Mouse (Mus musculus) C2C12 (cell line): Measurements from ENCODE around the gene Gtpbp3. TPM values are rescaled to one million over a fixed set of nuclear protein-coding genes. Genes with fewer than 3 reads are reported as not detected.

ENCODE experiments used
- H3K27me3 ChIP-seq: one replicate; pipeline ENCODE4 v1.6.1; 2011; ENCODE audit not compliant: control insufficient read depth, insufficient read depth, insufficient read length
- H3K36me3 ChIP-seq: one replicate; pipeline ENCODE4 v1.6.1; 2011; ENCODE audit not compliant: control insufficient read depth, insufficient read depth
- H3K4me3 ChIP-seq: one replicate; pipeline ENCODE4 v1.5.1; 2011; ENCODE audit warnings: mild to moderate bottlenecking, control low read depth; ENCODE audit not compliant: poor library complexity, insufficient read depth, severe bottlenecking
- H3K79me2 ChIP-seq: one replicate; pipeline ENCODE4 v1.6.1; 2011; ENCODE audit not compliant: control insufficient read depth, insufficient read depth
- H3K79me3 ChIP-seq: one replicate; pipeline ENCODE4 v1.6.1; 2011; ENCODE audit warnings: low read depth, control low read depth
- H3ac ChIP-seq: one replicate; pipeline ENCODE3; 2011; ENCODE audit warnings: low read depth; ENCODE audit not compliant: control insufficient read depth, insufficient read length
- CEBPB ChIP-seq: IDR thresholded peaks from one replicate; pipeline ENCODE4 v1.6.1; 2011; ENCODE audit warnings: low read depth, mild to moderate bottlenecking, control low read depth, moderate library complexity
- CTCF ChIP-seq: IDR thresholded peaks from one replicate; pipeline ENCODE4 v1.5.1; 2011; ENCODE audit not compliant: control insufficient read depth, insufficient read depth, insufficient read length
- FOSL1 ChIP-seq: IDR thresholded peaks from one replicate; pipeline ENCODE4 v1.8.0; 2011; ENCODE audit warnings: mild to moderate bottlenecking, low read length; ENCODE audit not compliant: poor library complexity, insufficient read depth, severe bottlenecking
- MAX ChIP-seq: IDR thresholded peaks from one replicate; pipeline ENCODE4 v1.6.1; 2011; ENCODE audit warnings: mild to moderate bottlenecking, control low read depth
- MYOD1 ChIP-seq: IDR thresholded peaks from one replicate; pipeline ENCODE4 v1.6.1; 2011; ENCODE audit warnings: low read depth; ENCODE audit not compliant: control insufficient read depth, insufficient read length
- MYOG ChIP-seq: IDR thresholded peaks from one replicate; pipeline ENCODE4 v1.6.1; 2011; ENCODE audit not compliant: control insufficient read depth, insufficient read length; ENCODE audit errors: extremely low read depth
- USF1 ChIP-seq: IDR thresholded peaks from one replicate; pipeline ENCODE4 v1.6.1; 2011; ENCODE audit warnings: low read depth, mild to moderate bottlenecking, control low read depth, moderate library complexity
- polyA plus RNA-seq: library from polyadenylated mRNA; unstranded; fragments of >200 nt; fragmentation: generic; extraction: Trizol; gene quantifications from one replicate; pipeline ENCODE4 v1.2.1, GENCODE M21; 2012; ENCODE audit warnings: missing spikeins

Gene Gtpbp3
- polyA plus RNA-seq, 1 experiment, result 21.4 TPM

- no peaks in the 10 kb centered on the region for H3K79me2 ChIP-seq
- H3K4me3 ChIP-seq, result peak within 1 kb of the TSS; percentile 38
- peak within 1 kb of the TSS; percentile 39 for H3ac ChIP-seq
- no peaks in the 10 kb centered on the region for H3K36me3 ChIP-seq
- no peaks in the 10 kb centered on the region for H3K79me3 ChIP-seq
- no peak for TF ChIP-seq FOSL1
- TF ChIP-seq MAX, result no peak
- peak; percentile 14 for TF ChIP-seq CTCF
- no peak for TF ChIP-seq CEBPB
- TF ChIP-seq USF1, result peak; percentile 64
- no peak for TF ChIP-seq MYOG
- TF ChIP-seq MYOD1, result peak; percentile 73
- H3K27me3 ChIP-seq, result no peaks in the 10 kb centered on the region
Observed at GRCm38 (mm10) chr8:71537028-71537867, 49.3 kb downstream of the Gtpbp3 start, which contains the start of gene Bst2. TSS of gene Bst2 (minus strand) at chr8:71537456.

- Histone ChIP-seq H3K4me3 (peak within 1 kb of the TSS; percentile 61), H3K79me2 (peaks cover 12% of the 10 kb centered on the region), H3K79me3 (peaks cover 6% of the 10 kb centered on the region), H3K36me3 (no peaks in the 10 kb centered on the region), H3K27me3 (no peaks in the 10 kb centered on the region), H3ac (peak within 1 kb of the TSS; percentile 86)
- TF ChIP-seq USF1, result peak; percentile 31
- TF ChIP-seq MAX, result no peak
Observed at GRCm38 (mm10) chr8:71542632-71543343, 54.9 kb downstream of the Gtpbp3 start, which contains the start of gene Mvb12a. TSS of gene Mvb12a (plus strand) at chr8:71542922.

GRCm38 (mm10) chr8:71543755-71544154 is 55.9 kb downstream of the Gtpbp3 start:
- no peaks in the 10 kb centered on the region for H3K27me3 ChIP-seq
- peak overlapping the region; percentile 61 for H3K4me3 ChIP-seq
- no peak overlapping the region for H3ac ChIP-seq
- H3K36me3 ChIP-seq, result no peaks in the 10 kb centered on the region
- TF ChIP-seq MYOD1, result no peak
- no peak for TF ChIP-seq FOSL1
- TF ChIP-seq MYOG, result no peak
- TF ChIP-seq CEBPB, result no peak
- no peak for TF ChIP-seq CTCF
- TF ChIP-seq MAX, result no peak
- TF ChIP-seq USF1, result no peak
- H3K79me2 ChIP-seq, result peaks cover 12% of the 10 kb centered on the region
- H3K79me3 ChIP-seq, result peaks cover 6% of the 10 kb centered on the region

GRCm38 (mm10) chr8:71545053-71545452 is 57.1 kb downstream of the Gtpbp3 start:
- Histone ChIP-seq H3K79me3 (peaks cover 6% of the 10 kb centered on the region), H3K27me3 (no peaks in the 10 kb centered on the region), H3K36me3 (no peaks in the 10 kb centered on the region), H3K4me3 (no peak overlapping the region), H3ac (no peak overlapping the region), H3K79me2 (peaks cover 12% of the 10 kb centered on the region)
- no peak for TF ChIP-seq USF1
- TF ChIP-seq CEBPB, result no peak
- TF ChIP-seq FOSL1, result no peak
- no peak for TF ChIP-seq CTCF
- no peak for TF ChIP-seq MYOD1
- TF ChIP-seq MYOG, result no peak
- no peak for TF ChIP-seq MAX

- no peak overlapping the region for H3K4me3 ChIP-seq
- H3K79me3 ChIP-seq, result peaks cover 6% of the 10 kb centered on the region
- TF ChIP-seq CTCF (no peak), MYOG (no peak), MAX (no peak), CEBPB (no peak), MYOD1 (no peak), FOSL1 (no peak), USF1 (no peak)
- H3K27me3 ChIP-seq, result no peaks in the 10 kb centered on the region
- peaks cover 12% of the 10 kb centered on the region for H3K79me2 ChIP-seq
- H3K36me3 ChIP-seq, result no peaks in the 10 kb centered on the region
- H3ac ChIP-seq, result no peak overlapping the region
Observed at GRCm38 (mm10) chr8:71547590-71547989, 59.7 kb downstream of the Gtpbp3 start.

Other genes starting within 250 kb of the Gtpbp3 start
- 53.6 TPM for gene Myo9b, start 215.4 kb upstream of the Gtpbp3 start, polyA plus RNA-seq
- gene Haus8, start 215.2 kb upstream of the Gtpbp3 start, polyA plus RNA-seq, result 40.4 TPM
- gene Use1, start 121.3 kb upstream of the Gtpbp3 start, polyA plus RNA-seq, result 105 TPM
- gene Ocel1, start 116.8 kb upstream of the Gtpbp3 start, polyA plus RNA-seq, result 11.2 TPM
- 73.0 TPM for gene Nr2f6, start 106.1 kb upstream of the Gtpbp3 start, polyA plus RNA-seq
- 0.04 TPM for gene Ushbp1, start 92.3 kb upstream of the Gtpbp3 start, polyA plus RNA-seq
- 118 TPM for gene Babam1, start 91.2 kb upstream of the Gtpbp3 start, polyA plus RNA-seq
- gene Ankle1, start 82.1 kb upstream of the Gtpbp3 start, polyA plus RNA-seq, result 6.3 TPM
- gene Abhd8, start 24.4 kb upstream of the Gtpbp3 start, polyA plus RNA-seq, result 73.6 TPM
- gene Mrpl34, start 23.1 kb upstream of the Gtpbp3 start, polyA plus RNA-seq, result 121 TPM
- 104 TPM for gene Dda1, start 18.9 kb upstream of the Gtpbp3 start, polyA plus RNA-seq
- 22.1 TPM for gene Ano8, start 2.1 kb upstream of the Gtpbp3 start, polyA plus RNA-seq
- 0.07 TPM for gene Plvap, start 23.6 kb downstream of the Gtpbp3 start, polyA plus RNA-seq
- 0.01 TPM for gene Ccdc194, start 37.6 kb downstream of the Gtpbp3 start, polyA plus RNA-seq
- 12.1 TPM for gene Bst2, start 49.4 kb downstream of the Gtpbp3 start, polyA plus RNA-seq
- gene Mvb12a, start 54.8 kb downstream of the Gtpbp3 start, polyA plus RNA-seq, result 70.7 TPM
- 0.18 TPM for gene Tmem221, start 70.8 kb downstream of the Gtpbp3 start, polyA plus RNA-seq
- gene Nxnl1, start 78.5 kb downstream of the Gtpbp3 start, polyA plus RNA-seq, result 0.02 TPM
- 57.5 TPM for gene Slc27a1, start 80.8 kb downstream of the Gtpbp3 start, polyA plus RNA-seq
- 231 TPM for gene Pgls, start 104.1 kb downstream of the Gtpbp3 start, polyA plus RNA-seq
- 2.4 TPM for gene Fam129c, start 109.5 kb downstream of the Gtpbp3 start, polyA plus RNA-seq
- 72.3 TPM for gene Colgalt1, start 122.9 kb downstream of the Gtpbp3 start, polyA plus RNA-seq
- gene Unc13a, start 183.7 kb downstream of the Gtpbp3 start, polyA plus RNA-seq, result 1.5 TPM
- 1.2 TPM for gene Jak3, start 188.2 kb downstream of the Gtpbp3 start, polyA plus RNA-seq
- gene Insl3, start 201.1 kb downstream of the Gtpbp3 start, polyA plus RNA-seq, result 0.14 TPM
- gene B3gnt3, start 213.7 kb downstream of the Gtpbp3 start, polyA plus RNA-seq, result 0.02 TPM
- not detected for gene Fcho1, start 237.6 kb downstream of the Gtpbp3 start, polyA plus RNA-seq